Mouse (Mus musculus): ENCODE data around the gene Grm7.
A peak's percentile ranks its signal among the peaks of the same experiment; 100 is the strongest.

Grm7 gene

DNA sequence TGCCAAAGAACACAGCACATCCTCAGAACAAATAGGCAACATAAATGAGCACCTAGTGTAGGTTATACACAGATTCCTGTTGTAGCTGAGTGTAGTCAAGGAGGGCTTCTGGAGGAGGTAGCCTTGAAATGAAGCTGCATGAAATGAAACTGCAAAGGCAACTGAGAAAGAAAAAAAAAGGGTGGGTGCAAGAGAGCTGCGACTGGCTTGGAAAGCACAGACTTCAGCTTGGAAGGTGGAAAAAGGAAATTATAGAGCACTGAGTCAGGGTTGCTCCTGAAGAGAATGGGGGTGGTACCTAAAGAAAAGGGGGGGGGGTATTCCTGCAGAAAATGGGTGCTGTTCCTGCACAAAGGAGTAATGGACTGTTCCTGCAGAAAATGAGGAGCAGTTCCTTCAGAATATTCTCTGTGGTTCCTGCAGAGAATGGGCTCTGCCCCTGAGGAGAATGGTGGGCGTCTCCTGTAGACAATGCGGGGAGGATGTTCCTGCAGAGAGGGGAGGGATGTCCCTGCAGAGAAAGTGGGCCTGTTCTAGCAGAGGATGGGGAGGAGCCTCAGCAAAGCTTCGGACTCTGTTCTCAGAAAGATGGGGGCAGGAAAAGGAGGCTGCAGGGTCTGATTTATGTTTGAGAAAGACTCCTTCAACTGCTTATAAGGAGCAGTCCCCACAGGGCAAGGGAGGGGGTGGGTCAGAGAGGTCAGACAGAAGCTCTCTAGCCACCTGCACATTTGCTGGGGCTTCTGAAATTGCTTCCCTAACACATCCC lies 726.4 kb downstream of the Grm7 start:
- DNase-seq: peak; percentile 43

DNA sequence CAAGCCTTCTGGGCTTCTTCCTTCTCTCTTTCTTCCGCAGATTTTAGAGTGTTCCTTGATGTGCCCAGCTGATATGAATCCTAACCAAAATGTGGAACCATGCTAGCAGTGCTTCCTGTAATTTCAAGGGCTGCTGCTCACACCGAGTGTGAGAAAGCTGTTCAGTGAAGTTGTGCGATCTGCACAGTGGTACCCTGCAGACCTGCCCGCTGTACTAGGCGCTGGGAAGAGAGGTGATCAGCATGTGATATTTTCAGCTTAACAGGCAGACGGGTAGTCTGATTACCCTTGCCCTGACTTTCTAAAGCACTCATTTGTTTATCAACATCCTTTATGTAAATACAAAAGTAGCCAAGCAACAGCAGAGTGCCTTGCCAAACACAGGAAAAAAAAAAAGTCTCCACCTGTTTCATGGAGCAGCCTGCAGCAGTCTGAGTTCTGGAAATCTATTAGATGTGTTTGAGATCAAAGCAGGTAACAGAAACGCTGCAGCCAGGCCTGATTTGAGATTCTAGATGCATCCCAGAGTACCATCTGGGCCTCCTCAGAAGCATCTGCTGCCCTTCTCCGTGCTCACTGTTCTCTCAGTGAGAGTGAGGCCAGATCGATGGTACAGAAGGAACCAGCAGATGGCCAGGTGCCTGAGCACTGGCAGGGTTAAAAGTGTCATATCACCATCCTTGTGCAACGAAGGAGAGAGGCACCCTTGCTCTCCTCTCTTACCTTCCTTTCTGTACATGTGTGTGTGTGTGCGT lies 727.4 kb downstream of the Grm7 start:
- DNase-seq: peak; percentile 37

DNA sequence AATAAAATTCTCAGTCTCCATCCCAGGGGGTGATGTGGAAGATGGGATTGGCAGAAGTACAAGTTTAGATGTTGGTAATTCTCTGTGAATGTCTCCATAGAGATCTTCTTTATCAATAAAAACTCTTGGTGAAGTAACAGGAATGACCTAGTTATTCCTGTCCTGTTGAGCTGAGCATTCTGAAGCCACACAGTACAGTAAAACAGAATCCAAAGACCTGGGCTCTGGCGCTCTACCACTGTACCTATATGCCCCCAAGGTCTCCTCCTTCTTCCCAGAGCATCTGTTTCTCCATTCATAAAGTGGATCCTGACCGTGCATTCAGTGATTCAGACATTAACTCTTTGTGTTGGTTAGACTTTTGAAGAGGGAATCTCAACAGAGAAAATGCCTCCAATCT lies 735.3 kb downstream of the Grm7 start:
- no peak for DNase-seq

DNA sequence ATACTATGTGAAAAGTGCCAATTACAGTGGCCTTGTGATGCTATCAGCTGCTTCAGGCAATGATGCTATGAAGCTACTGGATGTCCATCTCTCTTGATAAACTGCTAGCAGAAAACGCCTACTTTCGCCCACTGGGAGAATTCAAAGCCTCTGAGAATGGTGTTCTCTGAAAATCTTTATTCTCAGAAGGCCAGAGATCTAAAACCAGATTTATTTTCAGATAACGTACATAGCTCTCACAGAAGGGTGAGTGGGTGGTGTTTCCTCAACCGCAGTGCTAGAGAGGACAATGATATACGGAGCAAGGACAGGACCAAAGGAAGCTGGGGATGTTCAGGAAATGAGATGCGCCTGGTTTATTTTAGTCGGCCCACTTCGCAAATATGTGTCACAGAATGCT lies 763.4 kb downstream of the Grm7 start:
- no peak for DNase-seq

DNA sequence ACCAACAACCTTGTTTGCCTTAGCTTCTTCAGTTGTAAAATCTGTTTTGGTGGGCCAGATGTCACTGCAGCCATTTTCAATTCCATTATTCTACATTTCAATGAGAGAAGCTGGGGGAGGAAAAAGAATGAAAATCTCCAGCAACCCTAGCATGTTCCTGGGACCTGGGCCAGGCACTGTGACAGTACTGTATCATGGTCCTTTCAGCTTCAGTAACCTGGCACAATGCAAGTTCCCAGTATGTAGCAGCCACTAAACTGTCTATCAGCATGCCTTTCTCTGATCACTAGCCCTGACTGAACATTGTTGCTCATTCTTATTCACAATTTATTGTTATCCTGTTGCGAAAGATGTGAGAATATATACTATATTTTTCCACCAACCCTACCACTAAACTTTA lies 779.4 kb downstream of the Grm7 start:
- DNase-seq: no peak

DNA sequence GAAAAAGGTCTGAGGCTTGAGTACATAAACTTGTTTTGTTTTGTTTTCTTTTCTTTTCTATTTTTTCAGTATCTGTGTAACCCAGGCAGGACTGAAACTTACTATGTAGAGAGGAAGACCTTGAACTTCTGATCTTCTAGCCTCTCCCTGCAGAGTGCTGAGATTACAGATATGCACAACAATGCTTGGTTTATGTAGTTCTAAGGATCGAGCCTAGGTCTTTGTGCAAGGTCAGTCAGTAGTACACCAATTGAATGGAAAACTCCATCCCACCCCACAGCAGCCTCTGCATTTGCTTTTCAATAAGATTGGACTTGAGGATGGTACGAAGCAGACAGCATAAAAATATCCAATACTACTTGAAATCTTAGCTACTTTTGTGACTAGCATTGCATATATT lies 800.8 kb downstream of the Grm7 start:
- DNase-seq: no peak

DNA sequence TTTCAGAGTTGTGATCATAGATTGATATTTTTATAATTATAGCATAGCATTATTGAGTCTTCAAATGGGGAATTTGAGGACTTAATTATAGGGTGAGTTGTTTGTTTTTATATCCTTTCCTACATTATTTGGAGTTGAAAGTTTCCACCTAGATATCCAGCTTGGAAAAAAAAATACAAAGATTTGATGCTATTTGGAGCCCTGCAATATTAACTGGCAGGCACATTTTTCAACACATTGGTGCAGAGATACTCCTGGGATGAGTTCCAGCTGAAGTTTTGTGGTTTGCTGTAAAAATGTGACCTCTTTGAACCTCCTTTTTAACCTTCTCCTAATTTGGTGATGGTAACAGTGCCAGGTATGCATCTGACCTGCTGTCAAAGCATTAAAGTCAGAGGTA lies 802.5 kb downstream of the Grm7 start:
- DNase-seq: no peak

DNA sequence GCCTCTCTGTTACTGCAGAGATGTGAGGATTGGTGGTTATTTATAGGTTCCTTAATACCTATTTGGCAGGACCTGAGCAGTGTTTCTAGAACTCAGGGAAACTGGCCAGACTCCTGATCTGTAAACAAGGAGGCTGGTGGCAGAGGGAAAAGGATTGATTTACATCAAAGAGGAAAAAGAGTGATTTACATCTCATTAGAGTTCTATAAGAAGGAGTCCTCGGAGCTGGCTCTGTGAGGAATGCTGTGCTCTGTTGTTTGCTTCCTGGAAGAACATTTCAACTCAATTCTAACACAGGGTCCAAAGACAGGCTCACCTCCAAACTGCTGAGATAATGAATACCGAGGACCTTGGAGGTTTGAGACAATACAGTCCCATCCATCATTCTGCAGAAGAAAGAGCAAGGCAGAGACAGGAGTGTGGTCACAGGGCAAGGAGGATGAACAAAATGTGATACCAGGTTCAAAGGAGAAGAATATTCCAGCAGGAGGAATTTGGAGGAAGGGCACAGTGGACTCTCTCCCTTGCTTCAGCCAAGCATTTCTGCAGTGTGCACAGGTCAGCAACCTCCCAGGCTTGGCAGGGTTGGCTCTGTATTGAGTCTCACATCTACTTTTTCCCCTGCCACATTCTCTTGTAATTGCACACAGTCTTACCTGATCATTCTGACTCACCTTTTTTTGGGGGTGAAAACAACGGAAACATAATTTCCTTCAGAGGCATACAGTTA lies 803.8 kb downstream of the Grm7 start:
- DNase-seq: peak; percentile 88

DNA sequence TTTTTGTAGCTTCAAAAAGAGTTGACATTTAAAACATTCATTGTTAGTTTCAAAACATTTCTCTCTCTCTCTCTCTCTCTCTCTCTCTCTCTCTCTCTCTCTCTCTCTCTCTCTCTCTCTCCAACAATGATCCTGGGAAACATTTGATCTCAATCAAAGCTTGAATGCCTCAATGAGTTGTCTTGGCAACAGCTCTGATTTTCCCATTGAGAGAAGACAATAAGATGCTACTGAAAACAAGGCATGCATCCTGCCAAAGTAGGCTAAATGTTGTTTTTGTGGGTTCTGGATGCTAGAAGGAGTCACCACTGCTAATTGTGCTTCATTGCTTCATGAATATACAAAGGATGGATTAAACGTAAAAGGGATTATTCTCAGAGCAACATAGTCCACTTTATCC lies 836.5 kb downstream of the Grm7 start:
- DNase-seq: no peak

DNA sequence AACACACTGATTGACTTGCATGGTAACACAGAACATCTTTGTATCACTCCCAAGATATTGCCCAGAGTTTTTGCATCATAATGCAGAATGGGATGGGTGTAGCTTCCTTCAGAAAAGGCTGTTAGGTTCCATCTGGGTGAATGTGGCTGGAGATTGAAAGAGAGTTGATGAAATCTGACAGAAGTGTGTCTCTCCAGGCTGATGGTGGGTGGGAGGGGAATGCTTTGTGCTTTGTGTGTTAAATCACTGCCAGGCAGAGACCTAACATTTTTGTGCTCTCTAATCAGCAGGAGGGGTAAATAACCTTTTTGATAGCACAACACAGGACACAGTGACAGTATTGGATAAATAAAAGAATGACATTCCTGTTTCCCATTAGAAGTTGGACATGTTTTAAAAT lies 840.7 kb downstream of the Grm7 start:
- DNase-seq: no peak

DNA sequence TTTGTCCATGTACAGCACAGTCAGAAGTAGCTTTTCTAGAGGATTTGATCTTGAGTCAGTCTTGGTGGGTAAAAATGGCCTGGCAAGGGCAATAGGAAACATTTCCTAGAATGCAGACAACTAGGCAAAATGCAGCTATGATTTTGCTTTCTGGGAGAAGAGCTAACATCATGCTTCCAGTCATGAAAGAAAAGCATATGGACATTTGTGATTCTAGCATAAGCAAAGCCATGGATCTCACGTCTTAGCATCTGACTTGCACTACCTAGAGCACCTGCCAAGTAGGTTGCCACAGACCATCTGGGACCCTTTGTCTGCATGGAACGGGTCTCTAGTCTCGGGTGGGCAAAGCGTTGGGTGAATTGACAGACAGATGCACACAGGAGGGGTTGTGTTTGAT lies 842.2 kb downstream of the Grm7 start:
- DNase-seq: no peak

DNA sequence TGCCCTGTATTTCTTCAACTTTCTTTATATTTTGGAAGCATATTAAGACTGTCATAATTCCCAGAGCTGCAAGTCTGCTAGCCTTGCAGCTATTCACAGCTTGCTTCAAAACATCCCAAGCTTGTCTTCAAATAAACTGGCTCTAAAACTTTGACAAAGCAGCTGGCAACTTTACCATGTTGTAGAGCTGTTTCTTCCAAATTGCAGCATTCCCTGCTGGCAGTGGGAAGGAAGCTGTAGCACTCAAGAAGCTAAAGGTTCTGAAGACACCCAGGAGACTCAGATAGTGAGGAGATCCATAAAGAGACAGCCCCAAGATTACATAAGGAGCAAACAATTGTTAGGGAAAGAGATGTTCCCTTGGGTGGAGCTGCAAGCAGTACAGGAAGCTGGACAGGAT lies 846.8 kb downstream of the Grm7 start:
- DNase-seq: no peak

DNA sequence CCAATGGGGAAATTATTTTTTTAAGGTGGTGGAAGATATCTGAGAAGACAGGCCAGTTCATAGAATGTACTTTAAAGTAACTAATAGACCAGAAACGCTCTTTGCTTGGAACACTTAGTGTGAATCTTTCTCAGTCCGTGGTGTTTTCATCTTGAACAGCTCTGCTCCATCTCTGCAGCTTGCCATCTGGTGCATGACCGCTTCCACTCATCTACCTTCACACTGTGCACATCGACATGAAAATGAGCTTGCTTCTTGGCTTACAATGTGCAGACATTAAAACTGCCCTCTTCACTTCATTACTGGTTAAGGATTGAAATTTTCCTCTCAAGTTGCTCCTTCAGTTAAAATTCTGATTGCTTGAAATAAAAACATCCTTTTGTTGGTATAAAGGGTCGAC lies 854.2 kb downstream of the Grm7 start:
- no peak for DNase-seq

DNA sequence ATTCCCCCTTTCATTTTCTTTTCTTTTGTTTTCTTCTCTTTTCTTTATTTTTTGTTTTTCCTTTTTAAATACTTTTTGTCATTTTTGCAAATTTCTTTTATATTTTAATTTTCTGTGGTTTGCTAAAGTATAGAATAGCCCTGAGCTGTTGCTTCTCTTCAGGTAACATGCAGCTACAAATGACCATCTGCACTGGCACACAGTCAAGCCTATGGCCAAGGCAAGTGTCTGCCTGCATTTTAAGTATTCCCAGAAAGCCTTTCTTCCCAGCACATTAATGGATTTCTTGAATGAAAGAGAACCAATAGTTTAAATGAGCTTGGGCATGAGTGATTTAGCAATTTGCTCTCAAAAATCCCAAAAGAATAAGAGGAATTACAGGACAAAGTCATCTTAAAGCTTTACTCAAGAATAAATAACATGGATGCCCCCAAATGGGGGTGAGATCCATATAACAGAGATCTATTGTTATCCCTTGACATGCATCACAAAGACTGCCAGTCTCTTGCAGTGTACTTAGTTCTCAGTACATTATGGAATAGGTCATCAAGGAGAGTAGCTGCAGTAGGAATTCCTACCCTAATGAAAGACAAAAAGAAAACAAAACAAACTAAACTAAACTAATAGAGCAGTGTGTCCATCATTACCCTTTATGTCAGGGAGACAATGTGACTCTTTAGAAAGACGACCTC lies 865.5 kb downstream of the Grm7 start:
- DNase-seq: no peak

DNA sequence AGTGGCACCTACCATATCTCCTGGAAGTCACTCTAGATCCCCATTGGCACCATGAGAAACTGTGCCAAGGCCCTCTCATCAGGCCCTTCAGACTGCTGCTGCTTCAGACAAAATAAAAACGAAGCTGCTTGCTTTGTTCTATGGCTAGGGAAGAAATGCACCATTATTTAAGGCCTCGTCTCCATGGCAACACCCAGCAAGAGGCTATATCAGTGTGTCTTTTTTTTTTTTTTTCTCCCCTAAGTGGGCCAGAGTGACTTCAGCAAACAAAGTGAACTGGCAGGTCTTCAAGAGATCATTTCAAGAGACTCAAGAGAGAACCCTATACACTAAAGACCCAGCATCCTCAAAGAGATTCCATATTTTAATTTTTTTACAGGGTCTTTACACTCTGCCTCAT lies 867.0 kb downstream of the Grm7 start:
- DNase-seq: no peak

DNA sequence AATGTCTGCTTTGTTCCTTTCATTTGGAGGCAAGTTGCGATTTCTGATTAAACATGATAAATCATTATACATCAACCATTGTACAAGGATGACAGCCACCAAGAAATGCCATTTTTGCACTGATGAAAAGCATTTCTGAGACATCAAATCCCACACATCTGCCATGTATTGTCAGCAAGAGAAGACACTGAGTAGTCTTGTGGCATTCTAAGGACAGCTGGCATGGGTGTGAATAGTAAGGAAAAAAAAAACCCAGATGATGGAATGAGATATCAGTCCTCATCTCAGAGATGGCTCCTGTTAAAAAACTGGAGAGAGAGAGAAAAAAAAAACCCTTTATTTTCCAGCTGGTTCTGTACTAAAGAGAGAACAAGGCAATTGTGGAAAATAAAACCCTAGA lies 875.8 kb downstream of the Grm7 start:
- no peak for DNase-seq

DNA sequence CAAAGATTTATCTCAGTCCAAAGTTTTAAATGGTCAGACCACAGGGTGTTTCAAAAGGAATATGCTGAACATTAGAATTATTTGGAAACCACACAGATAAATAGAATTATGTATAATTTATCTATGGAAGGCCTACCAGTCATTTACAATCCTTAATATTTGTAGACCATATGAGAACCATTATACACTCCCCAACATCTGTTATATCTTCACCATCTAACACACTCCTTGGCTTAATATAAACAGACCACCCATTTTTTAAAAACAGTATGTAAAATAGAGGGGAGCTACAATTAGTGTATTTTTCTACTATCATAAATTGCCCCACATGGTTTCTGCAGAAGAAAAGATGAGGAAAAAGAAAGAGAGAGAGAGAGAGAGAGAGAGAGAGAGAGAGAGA lies 876.7 kb downstream of the Grm7 start:
- DNase-seq: no peak

DNA sequence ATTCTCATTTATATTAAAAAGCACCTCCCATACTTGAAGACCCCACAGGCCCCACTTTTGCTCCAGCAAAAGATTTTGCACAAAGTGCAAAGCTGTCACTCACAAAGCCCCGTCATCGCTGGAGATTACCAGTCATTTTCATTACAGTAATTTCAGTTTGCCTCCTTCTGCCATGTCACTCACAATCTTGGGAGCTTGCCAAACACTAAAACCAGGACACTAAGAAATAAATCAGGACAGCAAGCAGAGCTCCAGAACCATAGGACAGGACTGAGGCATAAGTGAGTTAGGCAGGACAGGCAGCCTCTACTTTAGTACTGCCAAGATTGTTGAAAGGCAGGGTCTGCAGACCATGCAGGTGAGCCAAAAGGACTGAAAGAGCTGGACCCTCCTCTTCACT lies 884.6 kb downstream of the Grm7 start:
- DNase-seq: no peak

DNA sequence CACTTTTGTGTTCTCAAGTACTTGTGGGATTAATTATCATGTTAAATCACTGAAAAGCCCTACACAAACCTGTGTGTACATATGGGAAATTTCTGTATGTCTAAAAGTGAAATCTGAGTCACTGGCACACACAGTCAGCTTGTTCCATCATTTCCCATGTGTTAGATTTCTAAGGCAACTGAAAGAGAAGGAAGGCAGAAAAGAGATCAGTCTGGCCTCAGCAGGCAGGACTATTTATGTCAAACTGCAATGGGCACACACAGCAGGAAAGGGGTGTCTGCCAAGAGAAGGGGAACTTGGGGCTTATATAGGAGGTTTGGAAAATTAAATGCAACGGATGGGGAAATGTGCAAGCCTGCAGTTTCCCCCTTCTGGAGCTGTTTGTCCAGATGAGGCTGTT lies 913.2 kb downstream of the Grm7 start:
- no peak for DNase-seq

DNA sequence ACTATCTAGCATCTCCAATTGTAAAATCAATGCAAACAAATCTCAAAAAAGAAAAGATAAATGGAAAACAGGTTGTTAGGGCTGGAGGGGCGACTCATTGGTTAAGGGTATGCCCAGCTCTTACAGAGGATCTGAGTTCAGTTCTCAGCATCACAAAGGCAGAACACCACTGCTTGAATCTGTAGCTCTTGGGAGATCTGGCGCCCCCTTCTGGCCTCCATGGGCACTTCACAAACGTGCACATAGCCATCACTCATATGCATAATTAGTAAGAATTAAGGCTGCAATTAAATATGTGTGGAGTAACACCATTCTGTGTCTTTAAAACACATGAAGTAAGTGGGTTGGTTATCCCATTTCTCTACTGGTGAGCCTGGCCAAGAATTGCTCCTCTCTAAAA lies 914.1 kb downstream of the Grm7 start:
- no peak for DNase-seq

DNA sequence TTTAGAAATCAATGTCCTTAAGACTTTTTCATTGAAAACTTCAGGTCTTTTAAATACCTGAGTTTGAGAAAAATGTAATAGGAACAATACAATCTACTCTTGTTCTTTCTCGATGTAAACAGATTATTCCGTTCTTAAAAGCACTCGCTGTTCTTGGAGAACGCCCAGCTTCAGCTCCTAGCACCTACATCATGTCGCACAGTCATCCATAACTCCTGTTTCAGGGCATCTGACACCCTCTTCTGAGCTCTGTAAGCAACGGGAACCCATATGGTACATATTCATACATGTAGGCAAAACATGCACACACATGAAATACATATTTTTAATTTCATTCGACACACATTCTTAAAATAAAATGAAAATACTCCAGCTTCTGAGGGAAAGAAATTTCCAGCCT lies 916.0 kb downstream of the Grm7 start:
- no peak for DNase-seq

DNA sequence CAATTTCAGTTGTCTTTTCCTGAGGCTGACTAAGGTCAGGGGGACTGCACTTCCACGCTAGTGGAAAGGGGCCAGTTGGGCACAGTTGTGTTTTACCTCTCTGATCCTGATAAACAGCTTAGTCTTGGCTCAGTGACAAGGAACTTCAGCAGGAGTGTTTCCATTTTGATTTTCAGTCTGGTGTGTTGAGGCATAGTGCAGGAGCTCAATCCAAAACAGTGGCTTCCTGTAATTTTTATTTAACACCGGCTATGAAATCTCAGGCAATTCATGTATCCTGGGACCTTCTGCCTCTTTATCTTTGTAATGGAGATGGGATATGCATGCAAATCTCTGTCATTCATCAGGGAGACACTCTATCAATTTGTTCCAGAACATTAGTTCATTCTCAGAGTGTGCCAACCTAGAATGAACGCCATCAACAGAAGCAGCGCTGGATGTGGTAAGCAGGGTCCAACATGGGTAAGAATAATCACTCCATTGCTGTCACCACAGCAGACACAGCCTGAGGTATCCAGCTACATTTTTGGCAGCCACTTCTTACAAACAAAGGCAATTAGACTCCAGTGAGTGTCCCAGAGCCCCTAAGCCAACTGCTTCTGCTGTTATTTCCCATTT lies 926.2 kb downstream of the Grm7 start:
- DNase-seq: no peak

DNA sequence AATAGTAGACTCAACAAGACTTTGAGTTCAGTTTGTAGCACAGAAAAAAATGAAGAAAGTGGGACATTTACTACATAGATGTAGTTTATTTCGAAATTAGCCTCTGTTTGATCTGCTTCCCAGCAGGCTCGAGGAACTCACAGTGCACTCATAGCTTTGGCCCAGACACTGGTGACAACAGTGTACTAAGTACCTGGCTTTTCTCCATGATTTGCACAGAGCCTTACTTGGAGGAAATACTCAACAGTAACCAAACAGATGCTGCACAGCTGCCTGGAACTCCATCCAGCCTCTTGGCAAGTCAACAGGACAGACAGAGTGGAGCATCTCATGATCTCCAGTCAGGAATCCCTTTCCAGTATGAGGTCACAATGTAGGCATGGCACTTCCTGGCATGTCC lies 939.5 kb downstream of the Grm7 start:
- peak; percentile 93 for DNase-seq
